Mouse (Mus musculus) limb, embryonic 14.5 days (tissue): Measurements from ENCODE around the gene Slirp. TPM values are rescaled to one million over a fixed set of nuclear protein-coding genes. Genes with fewer than 3 reads are reported as not detected.

Experiments
- ATAC-seq: fragments of 200-750 bp; cut with Nextera tagmentation; 2 replicates; pipeline ENCODE4 v1.8.0; 2017; ENCODE audit warnings: low read depth, moderate number of reproducible peaks, moderate TSS enrichment; ENCODE audit not compliant: low FRiP score
- DNase-seq: peaks from one replicate; pipeline ENCODE4 v3.0.0-alpha.2; 2015; ENCODE audit warnings: low spot score
- H3K27ac ChIP-seq: fragments of 300-500 bp; sonication (generic); replicated peaks from 2 replicates; pipeline ENCODE4 v1.5.1; 2014; ENCODE audit warnings: low read depth, mild to moderate bottlenecking, low read length, moderate library complexity, mixed read lengths
- H3K27me3 ChIP-seq: fragments of 300-500 bp; sonication (generic); 2 replicates; pipeline ENCODE4 v1.6.1; 2014; ENCODE audit warnings: low read length, mixed read lengths; ENCODE audit not compliant: control insufficient read depth, insufficient read depth
- H3K36me3 ChIP-seq: fragments of 300-500 bp; sonication (generic); 2 replicates; pipeline ENCODE4 v1.6.1; 2014; ENCODE audit warnings: mild to moderate bottlenecking, low read length, moderate library complexity, mixed read lengths; ENCODE audit not compliant: control insufficient read depth, insufficient read depth
- H3K4me1 ChIP-seq: fragments of 300-500 bp; sonication (generic); 2 replicates; pipeline ENCODE4 v1.6.1; 2014; ENCODE audit warnings: antibody characterized with exemption, low read length, mixed read lengths; ENCODE audit not compliant: control insufficient read depth, insufficient read depth
- H3K4me2 ChIP-seq: fragments of 300-500 bp; sonication (generic); replicated peaks from 2 replicates; pipeline ENCODE4 v1.6.1; 2014; ENCODE audit warnings: low read depth, mild to moderate bottlenecking, low read length, moderate library complexity; ENCODE audit not compliant: severe bottlenecking
- H3K4me3 ChIP-seq: fragments of 300-500 bp; sonication (generic); replicated peaks from 2 replicates; pipeline ENCODE4 v1.5.1; 2014; ENCODE audit warnings: low read length
- H3K9ac ChIP-seq: fragments of 300-500 bp; sonication (generic); 2 replicates; pipeline ENCODE4 v1.6.1; 2014; ENCODE audit warnings: mild to moderate bottlenecking, low read depth, low read length, moderate library complexity; ENCODE audit not compliant: severe bottlenecking
- H3K9me3 ChIP-seq: fragments of 300-500 bp; sonication (generic); 2 replicates; pipeline ENCODE4 v1.6.1; 2016; ENCODE audit warnings: low read length; ENCODE audit not compliant: control insufficient read depth
- POLR2A ChIP-seq: fragments of 200-500 bp; IDR thresholded peaks from 2 replicates; pipeline ENCODE4 v1.8.0; 2012; ENCODE audit warnings: inconsistent platforms, mild to moderate bottlenecking, moderate library complexity, borderline replicate concordance; ENCODE audit not compliant: insufficient read depth, insufficient read length; ENCODE audit errors: extremely low read depth
- WGBS: fragments of 180-500 bp; shearing (Covaris S2); extraction: QIAGEN DNeasy Blood & Tissue Kit; methylation state at CpG from one replicate; pipeline ENCODE4 v1.1.7; 2014; 5-methylcytosine and 5-hydroxymethylcytosine counted together
- polyA plus RNA-seq, 2 experiments: library from polyadenylated mRNA; depleted of rRNA in 1 of 2; stranded (reverse) in 1 of 2; unstranded in 1 of 2; fragments of >200 nt; fragmentation: Nextera tagmentation in 1 of 2; extraction: Ambion mirVana in 1 of 2; gene quantifications; 2 replicates each; pipeline versions ENCODE4 v1.2.1 to v1.2.3; 2012 to 2014

Gene Slirp
- polyA plus RNA-seq, 2 experiments: 83.4 to 314 TPM

GRCm38 (mm10) chr12:87464678-87465297, 21.1 kb downstream of the Slirp start:
- Histone ChIP-seq H3K27ac (no peak overlapping the region), H3K4me3 (no peak overlapping the region), H3K36me3 (peaks cover 81% of the 10 kb centered on the region), H3K9me3 (no peaks in the 10 kb centered on the region), H3K27me3 (no peaks in the 10 kb centered on the region), H3K4me1 (no peaks in the 10 kb centered on the region), H3K4me2 (no peak overlapping the region), H3K9ac (no peak overlapping the region)
- DNase-seq: no peak
- 91% methylated on average over 6 of the region's 6 CpGs for WGBS
- ATAC-seq: no peak
- no peak for TF ChIP-seq POLR2A

GRCm38 (mm10) chr12:87470263-87471136, 26.8 kb downstream of the Slirp start:
- ATAC-seq (no peak), DNase-seq (no peak)
- Histone ChIP-seq H3K9me3 (no peaks in the 10 kb centered on the region), H3K4me2 (peak overlapping the region; percentile 72), H3K9ac (peak overlapping the region; percentile 94), H3K4me3 (peak overlapping the region; percentile 77), H3K36me3 (peaks cover 31% of the 10 kb centered on the region), H3K27me3 (no peaks in the 10 kb centered on the region), H3K27ac (no peak overlapping the region), H3K4me1 (peaks cover 9% of the 10 kb centered on the region)
- 49% methylated on average over 7 of the region's 7 CpGs for WGBS
- no peak for TF ChIP-seq POLR2A

- Histone ChIP-seq H3K4me3 (peak overlapping the region; percentile 77), H3K4me2 (peak overlapping the region; percentile 72), H3K27me3 (no peaks in the 10 kb centered on the region), H3K4me1 (peaks cover 9% of the 10 kb centered on the region), H3K9ac (peak overlapping the region; percentile 94), H3K36me3 (peaks cover 25% of the 10 kb centered on the region), H3K9me3 (no peaks in the 10 kb centered on the region), H3K27ac (peak overlapping the region; percentile 91)
- DNase-seq: peak; percentile 50
- no peak for TF ChIP-seq POLR2A
- under 1% methylated on average over 19 of the region's 19 CpGs for WGBS
- 0 out of 2 replicates have a peak, but pooled peaks have one; percentile 1 for ATAC-seq
Measured at GRCm38 (mm10) chr12:87471421-87471963, 27.8 kb downstream of the Slirp start.

GRCm38 (mm10) chr12:87471964-87472786, 28.5 kb downstream of the Slirp start, which contains the start of gene Snw1:
Gene Snw1 (minus strand): TSS chr12:87472274.
- peaks cover 9% of the 10 kb centered on the region for H3K4me1 ChIP-seq
- peak within 1 kb of the TSS; percentile 94 for H3K9ac ChIP-seq
- 3% methylated on average over 43 of the region's 45 CpGs for WGBS
- peak within 1 kb of the TSS; percentile 77 for H3K4me3 ChIP-seq
- peak; percentile 96 for ATAC-seq
- H3K4me2 ChIP-seq: peak within 1 kb of the TSS; percentile 72
- peak; percentile 98 for DNase-seq
- peak; percentile 91; the same call in 1 of the 2 replicates for TF ChIP-seq POLR2A
- peak within 1 kb of the TSS; percentile 91 for H3K27ac ChIP-seq
- H3K27me3 ChIP-seq: no peaks in the 10 kb centered on the region
- H3K36me3 ChIP-seq: peaks cover 18% of the 10 kb centered on the region
- no peaks in the 10 kb centered on the region for H3K9me3 ChIP-seq
